Mouse (Mus musculus) hindlimb bud, embryonic 11.5 days (tissue): ENCODE results near the gene Cfd.

Experiments used
- DNase-seq: peaks from one replicate; pipeline ENCODE4 v3.0.0-alpha.2; 2012; ENCODE audit warnings: low read depth, low spot score; ENCODE audit errors: extremely low spot score

Gene Cfd

DNA sequence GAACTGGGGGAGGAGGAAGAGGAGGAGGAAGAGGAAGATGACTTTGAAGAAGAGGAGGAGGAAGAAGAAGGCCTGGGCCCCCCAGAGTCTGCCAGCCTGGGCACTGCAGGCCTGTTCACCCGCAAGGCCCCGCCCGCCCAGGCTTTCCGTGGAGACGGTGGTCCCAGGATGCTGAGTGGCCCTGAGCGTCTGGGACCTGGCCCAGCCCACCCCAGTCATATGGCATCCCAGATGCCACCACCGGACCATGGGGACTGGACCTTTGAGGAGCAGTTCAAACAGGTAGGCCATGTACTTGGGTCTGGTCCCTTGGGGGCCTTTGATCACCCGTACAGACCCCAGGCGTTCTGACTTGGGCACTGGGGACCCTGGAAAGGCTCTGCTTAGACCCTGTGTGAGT, 41.1 kb downstream of the Cfd start:
- DNase-seq: no peak

DNA sequence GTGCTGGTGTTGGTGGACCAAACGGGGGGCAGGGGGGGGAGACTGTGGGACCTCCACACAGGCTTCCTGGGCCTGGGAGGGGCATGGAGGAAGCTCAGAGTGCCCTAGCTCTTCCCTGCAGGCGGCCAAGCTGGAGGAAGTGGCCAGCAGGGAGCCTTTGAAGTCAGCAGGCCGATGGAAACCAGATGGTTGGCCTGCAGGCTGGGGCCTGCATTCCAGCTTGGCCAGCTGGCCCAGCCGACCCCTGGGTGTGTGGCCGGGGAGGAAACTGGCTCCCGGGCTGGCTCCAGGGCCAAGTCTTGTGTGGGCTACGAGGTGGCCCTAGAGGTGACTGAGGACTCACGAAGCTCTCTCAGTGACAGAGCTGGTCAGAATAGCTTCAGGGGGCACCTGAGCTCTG, 42.1 kb downstream of the Cfd start:
- DNase-seq: no peak

DNA sequence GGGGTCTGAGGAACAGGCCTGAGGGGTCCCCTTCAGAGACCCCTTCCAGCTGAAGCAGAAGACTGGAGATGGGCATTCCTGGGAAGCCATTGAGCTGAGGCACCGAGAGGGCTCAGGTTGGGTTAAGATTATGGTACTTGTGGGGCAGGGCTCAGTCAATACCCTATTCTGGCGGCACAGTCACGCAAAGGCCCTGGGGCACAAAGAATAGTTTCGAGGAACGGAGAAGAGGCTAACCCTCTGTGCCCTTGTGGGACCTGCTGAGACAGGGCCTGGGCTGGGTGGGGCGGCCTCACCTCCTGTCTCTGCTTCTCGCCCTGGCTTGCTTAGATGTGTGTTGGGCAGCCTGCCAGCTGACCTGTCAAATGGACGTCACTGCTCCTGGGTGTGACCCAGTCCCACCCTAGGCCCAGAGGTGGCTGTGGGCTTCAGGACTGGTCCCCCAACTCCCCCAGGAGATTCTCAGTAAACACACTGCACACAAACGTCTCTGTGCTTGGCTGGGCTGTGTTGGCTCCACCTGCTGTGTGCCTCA, 42.6 kb downstream of the Cfd start:
- DNase-seq: no peak

DNA sequence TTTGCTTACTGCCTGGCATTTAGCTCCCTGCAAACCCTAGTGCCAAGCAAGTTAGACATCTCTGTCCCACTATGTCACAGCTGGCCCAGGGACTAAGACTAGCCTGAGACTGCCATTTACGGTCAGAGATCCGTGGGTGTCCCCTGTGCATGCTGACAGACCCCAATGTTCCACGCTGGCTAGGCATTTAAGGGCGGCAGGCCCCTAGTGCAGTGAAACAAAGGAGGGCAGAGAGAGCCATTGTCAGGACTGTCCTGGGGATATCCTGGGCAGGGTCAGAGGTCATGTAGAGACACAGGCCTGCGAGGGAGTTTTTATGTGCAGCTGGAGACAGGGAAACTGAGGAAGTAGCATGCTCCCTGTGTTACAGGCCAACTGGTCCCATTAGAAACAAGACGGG, 43.2 kb downstream of the Cfd start:
- DNase-seq: no peak

DNA sequence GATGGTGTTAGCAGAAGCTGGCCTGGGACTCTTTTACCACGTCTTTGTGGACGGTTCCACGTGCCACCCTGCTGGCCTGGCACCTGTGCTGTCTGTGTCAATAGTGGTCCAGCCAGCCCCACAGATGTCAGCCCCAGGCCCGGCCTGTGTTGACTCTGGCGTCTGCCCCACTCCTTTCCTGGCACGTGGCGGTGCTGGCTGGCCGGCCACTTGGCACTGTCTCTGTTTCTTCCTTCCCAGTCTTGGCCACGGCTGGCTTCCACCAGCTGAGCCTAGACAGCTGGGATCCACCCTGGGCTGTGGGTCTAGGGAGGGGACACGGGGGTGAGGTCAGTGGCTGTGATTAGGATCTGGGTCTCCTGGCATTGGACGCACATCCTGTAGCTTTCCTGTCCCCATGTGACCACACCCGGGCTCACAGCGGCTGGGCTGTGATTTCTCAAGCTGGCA, 43.6 kb downstream of the Cfd start:
- DNase-seq: no peak

DNA sequence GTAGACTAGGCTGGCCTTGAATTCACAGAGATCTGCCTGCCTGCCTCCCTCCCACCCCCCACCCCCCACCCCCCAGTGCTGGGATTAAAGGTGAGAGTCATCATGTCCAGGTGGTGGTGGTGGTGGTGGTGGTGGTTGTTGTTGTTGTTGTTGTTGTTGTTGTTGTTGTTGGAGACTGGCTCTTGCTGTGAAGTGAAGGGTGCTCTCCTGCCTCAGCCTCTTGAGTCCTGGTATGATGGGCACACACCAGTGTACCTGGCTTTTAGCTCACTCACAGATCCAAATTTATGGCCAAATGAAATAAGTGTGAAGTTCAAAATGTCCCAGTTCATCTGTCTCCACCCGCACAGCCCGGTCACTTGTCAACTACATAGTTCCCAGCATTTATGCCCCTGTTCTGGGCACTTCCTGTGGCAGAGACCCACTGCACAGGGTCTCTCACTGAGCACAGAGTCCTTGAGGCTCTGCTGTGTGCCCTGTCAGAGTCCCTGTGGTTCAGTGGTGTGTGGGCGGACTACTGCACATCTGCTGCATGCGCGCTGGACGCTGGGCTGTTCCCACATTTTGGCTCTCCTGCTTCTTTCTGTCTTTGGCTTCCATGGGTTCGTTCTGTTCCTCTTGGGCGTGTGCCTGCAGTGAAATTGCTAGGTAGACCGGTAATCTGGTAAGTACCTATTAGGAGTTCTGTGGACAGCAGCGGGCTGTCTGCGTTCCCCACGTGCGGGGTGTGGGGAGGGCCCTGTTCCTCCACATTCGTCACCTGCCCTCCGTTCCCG, 44.3 kb downstream of the Cfd start:
- no peak for DNase-seq

DNA sequence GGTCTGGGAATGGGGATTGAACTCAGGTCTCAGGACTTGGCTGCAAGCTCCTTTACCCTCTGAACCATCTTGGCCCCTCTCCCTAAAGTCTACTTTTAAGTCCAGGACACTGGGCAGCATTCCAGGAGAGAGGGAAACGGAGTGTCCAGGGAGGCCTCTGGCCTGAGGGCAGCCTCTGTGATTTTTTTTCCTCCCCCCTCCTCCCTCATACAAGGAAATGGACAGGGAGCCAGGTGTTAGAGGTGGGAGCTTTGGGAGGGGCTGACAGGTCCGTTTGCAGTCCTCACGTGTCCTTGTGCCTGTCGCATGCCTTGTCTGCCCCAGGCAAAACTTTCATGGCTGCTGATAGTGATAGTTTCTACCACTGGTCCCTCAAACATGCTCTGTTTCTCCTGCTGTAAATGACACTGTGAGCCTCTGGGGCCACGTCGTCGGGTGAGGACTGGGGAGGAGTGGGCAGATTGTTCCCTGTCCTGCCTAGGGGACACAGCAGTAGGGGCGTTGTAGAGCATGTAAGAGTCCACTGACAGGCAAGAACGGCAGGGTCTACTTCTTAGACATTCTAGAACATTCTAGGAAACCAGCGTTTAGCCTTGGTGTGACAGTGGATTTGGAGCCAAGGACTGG, 45.7 kb downstream of the Cfd start:
- no peak for DNase-seq

DNA sequence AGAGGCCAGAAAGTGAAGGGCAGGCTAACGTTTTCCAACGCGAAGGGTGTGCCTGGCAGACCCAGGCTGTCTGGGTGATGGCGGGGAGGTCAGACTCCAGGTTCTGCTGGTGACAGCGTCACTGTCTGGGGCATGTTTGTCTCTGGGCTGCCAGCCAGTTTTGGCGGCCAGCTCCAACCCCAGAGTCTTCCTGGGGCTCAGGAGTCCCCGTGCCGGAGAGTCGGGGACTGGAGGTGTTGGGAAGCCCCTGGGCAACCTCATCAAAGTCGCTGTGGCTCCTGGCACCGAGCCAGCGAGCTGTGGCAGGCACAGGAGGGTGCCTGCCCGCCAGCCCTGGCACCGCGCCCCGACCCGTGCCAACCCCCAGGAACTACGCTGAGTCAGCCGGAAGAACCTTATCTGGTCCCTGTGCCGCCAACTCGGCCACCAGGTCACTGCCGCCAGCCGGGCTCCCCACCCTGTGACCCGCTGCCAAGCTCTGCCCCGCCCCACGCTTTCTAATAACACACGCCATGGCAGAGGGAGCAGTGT, 46.3 kb downstream of the Cfd start:
- no peak for DNase-seq

DNA sequence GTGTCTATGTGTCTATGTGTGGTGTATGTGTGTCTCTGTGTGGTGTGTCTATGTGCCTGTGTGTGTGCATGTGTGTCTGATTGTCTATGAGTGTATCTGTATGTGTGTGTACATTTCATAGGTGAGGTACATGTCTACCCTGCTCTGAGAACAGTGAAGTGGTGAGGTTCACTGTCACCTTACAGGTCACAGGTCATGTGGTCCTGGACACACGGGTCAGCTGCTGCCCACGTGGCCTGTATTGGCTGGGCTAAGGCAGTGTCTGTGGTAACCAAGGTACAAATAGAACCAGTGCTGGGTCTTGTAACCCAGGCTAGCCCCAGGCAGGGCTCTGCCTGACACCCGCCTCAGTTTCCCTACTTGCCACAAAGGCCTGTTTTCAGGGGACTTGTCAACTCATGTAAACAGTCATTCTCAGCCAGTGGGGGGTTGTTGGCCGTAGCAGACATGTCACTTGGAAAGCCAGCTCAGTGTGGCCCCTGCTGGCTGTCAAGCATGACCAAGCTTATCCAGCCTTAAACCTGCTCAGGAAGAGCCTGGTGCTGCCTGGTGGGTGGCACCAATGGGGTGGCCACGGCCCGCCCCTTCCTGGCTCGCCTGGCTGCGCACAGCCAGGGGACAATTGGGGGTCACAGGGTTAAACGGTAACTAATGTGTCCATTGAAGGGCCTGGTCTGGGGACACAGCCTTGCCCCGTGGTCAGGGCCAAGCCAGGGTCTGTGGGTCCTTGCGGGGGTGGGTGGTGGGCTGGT, 47.3 kb downstream of the Cfd start:
- DNase-seq: no peak

DNA sequence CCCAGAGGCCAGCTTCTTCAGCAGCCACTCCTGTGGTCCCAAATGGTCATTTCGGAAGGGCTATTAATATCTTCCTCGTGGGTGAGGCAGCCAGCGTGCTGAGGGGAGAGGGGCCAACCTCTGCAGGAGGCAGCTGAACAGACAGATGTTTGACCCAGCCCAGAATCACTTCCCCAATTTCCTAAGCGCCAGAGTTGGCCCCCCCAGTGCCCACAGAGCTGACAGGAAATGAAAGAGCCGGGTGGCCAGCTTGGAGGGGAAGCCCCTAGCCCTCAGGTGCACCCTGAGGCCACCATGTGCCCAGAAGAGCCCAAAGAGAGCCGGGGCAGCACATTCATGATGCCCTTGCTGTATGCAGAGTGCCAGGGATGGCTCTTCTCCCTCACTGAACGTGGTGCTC, 50.1 kb downstream of the Cfd start:
- DNase-seq: no peak
